Mouse (Mus musculus) neural tube, embryonic 12.5 days (tissue): ENCODE measurements around the gene Syt16. TPM values are rescaled to one million over a fixed set of nuclear protein-coding genes. Genes with fewer than 3 reads are reported as not detected.

Experiments
- ATAC-seq: fragments of 200-750 bp; cut with Nextera tagmentation; 2 replicates; pipeline ENCODE4 v1.8.0; 2017; ENCODE audit warnings: low read depth, mild to moderate bottlenecking, moderate TSS enrichment, moderate library complexity; ENCODE audit not compliant: low FRiP score
- H3K27ac ChIP-seq: fragments of 300-500 bp; sonication (generic); 2 replicates; pipeline ENCODE4 v1.5.1; 2016
- H3K27me3 ChIP-seq: fragments of 300-500 bp; sonication (generic); replicated peaks from 2 replicates; pipeline ENCODE4 v1.6.1; 2016; ENCODE audit warnings: mild to moderate bottlenecking
- H3K36me3 ChIP-seq: fragments of 300-500 bp; sonication (generic); 2 replicates; pipeline ENCODE4 v1.6.1; 2016; ENCODE audit warnings: mild to moderate bottlenecking
- H3K4me1 ChIP-seq: fragments of 300-500 bp; sonication (generic); 2 replicates; pipeline ENCODE4 v1.6.1; 2016
- H3K4me2 ChIP-seq: fragments of 300-500 bp; sonication (generic); replicated peaks from 2 replicates; pipeline ENCODE4 v1.6.1; 2016; ENCODE audit warnings: mild to moderate bottlenecking
- H3K4me3 ChIP-seq: fragments of 300-500 bp; sonication (generic); 2 replicates; pipeline ENCODE4 v1.5.1; 2016
- H3K9ac ChIP-seq: fragments of 300-500 bp; sonication (generic); 2 replicates; pipeline ENCODE4 v1.6.1; 2016; ENCODE audit warnings: mild to moderate bottlenecking
- H3K9me3 ChIP-seq: fragments of 300-500 bp; sonication (generic); 2 replicates; pipeline ENCODE4 v1.6.1; 2016; ENCODE audit warnings: mild to moderate bottlenecking
- WGBS: fragments of 180-500 bp; shearing (Covaris S2); methylation state at CpG from one replicate; pipeline ENCODE4 v1.1.7; 2016; 5-methylcytosine and 5-hydroxymethylcytosine counted together
- polyA plus RNA-seq: library from polyadenylated mRNA; unstranded; fragments of >200 nt; fragmentation: Nextera tagmentation; extraction: Ambion mirVana; gene quantifications from 2 replicates; pipeline ENCODE4 v1.2.1, GENCODE M21; 2016

Gene Syt16
- polyA plus RNA-seq, 1 experiment from 2014 or later = 19.6 TPM

GRCm38 (mm10) chr12:74303418-74304294 is 306.2 kb downstream of the Syt16 start:
- Histone ChIP-seq H3K27me3 (no peaks in the 10 kb centered on the region), H3K9ac (no peak overlapping the region), H3K4me2 (no peak overlapping the region), H3K4me3 (no peak overlapping the region), H3K4me1 (no peaks in the 10 kb centered on the region), H3K9me3 (no peaks in the 10 kb centered on the region), H3K27ac (no peak overlapping the region), H3K36me3 (no peaks in the 10 kb centered on the region)
- 84% methylated on average over 9 of the region's 9 CpGs for WGBS
- no peak for ATAC-seq

GRCm38 (mm10) chr12:74312611-74313010 is 315.1 kb downstream of the Syt16 start:
- Histone ChIP-seq H3K27ac (no peak overlapping the region), H3K4me3 (no peak overlapping the region), H3K9me3 (no peaks in the 10 kb centered on the region), H3K36me3 (no peaks in the 10 kb centered on the region), H3K4me2 (no peak overlapping the region), H3K9ac (no peak overlapping the region), H3K27me3 (no peaks in the 10 kb centered on the region), H3K4me1 (no peaks in the 10 kb centered on the region)
- 80% methylated on average over 3 of the region's 3 CpGs for WGBS
- ATAC-seq = no peak

- Histone ChIP-seq H3K36me3 (no peaks in the 10 kb centered on the region), H3K4me1 (no peaks in the 10 kb centered on the region), H3K4me2 (no peak overlapping the region), H3K4me3 (no peak overlapping the region), H3K9me3 (no peaks in the 10 kb centered on the region), H3K27ac (no peak overlapping the region), H3K9ac (no peak overlapping the region), H3K27me3 (no peaks in the 10 kb centered on the region)
- 55% methylated on average over 2 of the region's 2 CpGs for WGBS
- ATAC-seq = no peak
Observed at GRCm38 (mm10) chr12:74315221-74315620, 317.8 kb downstream of the Syt16 start.

- Histone ChIP-seq H3K9me3 (no peaks in the 10 kb centered on the region), H3K27me3 (no peaks in the 10 kb centered on the region), H3K4me2 (peak within 1 kb of the TSS; percentile 66), H3K27ac (peak within 1 kb of the TSS; percentile 62), H3K4me3 (peak within 1 kb of the TSS; percentile 41), H3K36me3 (no peaks in the 10 kb centered on the region), H3K4me1 (no peaks in the 10 kb centered on the region), H3K9ac (peak within 1 kb of the TSS; percentile 69)
- WGBS = 37% methylated on average over 14 of the region's 18 CpGs
- peak; percentile 71 for ATAC-seq
Observed at GRCm38 (mm10) chr12:74316344-74316973, 319.0 kb downstream of the Syt16 start, which contains the start of gene Gm11042. Gene Gm11042, minus strand, starts transcription at chr12:74316394.

- H3K27ac ChIP-seq = peak overlapping the region; percentile 62; the same call in 1 of the 2 replicates
Observed at GRCm38 (mm10) chr12:74316989-74317759, 319.7 kb downstream of the Syt16 start.

GRCm38 (mm10) chr12:74320318-74320717 is 322.9 kb downstream of the Syt16 start:
- ATAC-seq = no peak
- no peak overlapping the region for H3K27ac ChIP-seq
- no peaks in the 10 kb centered on the region for H3K9me3 ChIP-seq
- no peak overlapping the region for H3K9ac ChIP-seq
- WGBS = 17% methylated on average over 10 of the region's 10 CpGs
- H3K4me1 ChIP-seq = no peaks in the 10 kb centered on the region
- no peaks in the 10 kb centered on the region for H3K27me3 ChIP-seq
- H3K4me2 ChIP-seq = no peak overlapping the region
- H3K4me3 ChIP-seq = no peak overlapping the region
- no peaks in the 10 kb centered on the region for H3K36me3 ChIP-seq

More at GRCm38 (mm10) chr12:74316989-74317759, 319.7 kb downstream of the Syt16 start:
- ATAC-seq = peak; percentile 88
- Histone ChIP-seq H3K9ac (peak overlapping the region; percentile 69), H3K4me1 (no peaks in the 10 kb centered on the region), H3K4me3 (peak overlapping the region; percentile 41), H3K27me3 (no peaks in the 10 kb centered on the region), H3K36me3 (no peaks in the 10 kb centered on the region), H3K9me3 (no peaks in the 10 kb centered on the region), H3K4me2 (peak overlapping the region; percentile 66)
- WGBS = 18% methylated on average over 15 of the region's 15 CpGs

- H3K27me3 ChIP-seq = no peaks in the 10 kb centered on the region
- no peaks in the 10 kb centered on the region for H3K36me3 ChIP-seq
- no peak for ATAC-seq
- no peak overlapping the region for H3K9ac ChIP-seq
- H3K4me3 ChIP-seq = no peak overlapping the region
- H3K9me3 ChIP-seq = no peaks in the 10 kb centered on the region
- no peaks in the 10 kb centered on the region for H3K4me1 ChIP-seq
- 83% methylated on average over 5 of the region's 5 CpGs for WGBS
- no peak overlapping the region for H3K4me2 ChIP-seq
- H3K27ac ChIP-seq = no peak overlapping the region
Observed at GRCm38 (mm10) chr12:74321981-74322380, 324.5 kb downstream of the Syt16 start.

Other genes starting within 250 kb of the Syt16 start
- 116 and 125 TPM in 2 replicates for gene Hif1a, start 96.3 kb upstream of the Syt16 start, polyA plus RNA-seq
- 15.8 and 17.7 TPM in 2 replicates for gene Gm49321, start 60.0 kb upstream of the Syt16 start, polyA plus RNA-seq
- gene Snapc1, start 33.2 kb upstream of the Syt16 start, polyA plus RNA-seq = 33.8 and 34.9 TPM in 2 replicates